Mouse (Mus musculus): ENCODE measurements around the gene Gm2174.

DNA sequence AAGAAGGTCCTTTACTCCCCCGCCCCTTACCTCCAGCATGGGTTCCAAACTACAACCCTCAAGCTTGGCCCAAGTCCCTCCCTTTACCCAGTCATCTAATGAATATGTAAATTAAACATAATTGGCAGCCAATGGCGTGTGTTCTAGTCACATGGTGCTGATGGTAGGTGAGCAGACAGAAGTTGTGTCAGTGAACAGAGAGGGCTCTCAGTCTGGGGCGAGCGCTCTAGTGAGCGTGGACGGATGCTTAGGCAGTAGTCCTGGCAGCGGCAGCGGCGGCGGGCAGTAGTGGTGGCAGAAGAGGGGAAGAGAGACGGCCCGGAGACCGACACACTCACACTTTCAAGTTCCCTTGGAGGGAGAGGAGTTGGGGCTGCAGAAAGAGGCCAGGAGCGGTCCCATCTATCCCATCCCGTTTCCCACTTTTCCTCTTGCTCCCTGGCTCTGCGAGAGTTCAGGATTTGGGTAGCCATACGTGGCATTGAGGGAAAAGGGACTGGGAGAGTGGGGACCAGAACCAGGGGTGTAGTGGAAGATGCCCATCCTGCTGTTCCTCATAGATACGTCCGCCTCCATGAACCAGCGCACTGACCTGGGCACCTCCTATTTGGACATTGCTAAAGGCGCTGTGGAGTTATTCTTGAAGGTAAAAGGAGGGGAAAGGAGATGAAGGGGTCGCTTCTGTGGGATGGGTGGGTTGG lies 7.1 kb downstream of the Gm2174 start, which contains the start of gene Ints6l:
- TF ChIP-seq CTCF (IDR thresholded peaks at IDR 0.05) (no peak), POLR2A (IDR thresholded peaks at IDR 0.05; ENCODE audit: insufficient read depth, low read depth, low read length) (peak; percentile 99), EP300 (IDR thresholded peaks at IDR 0.05; ENCODE audit: insufficient read depth, low read depth, low read length) (peak; percentile 56; the same call in 1 of the 2 replicates)
